Mouse (Mus musculus) layer of hippocampus, adult 2 months (tissue): ENCODE measurements around the gene Syp. TPM values are rescaled to one million over a fixed set of nuclear protein-coding genes. Genes with fewer than 3 reads are reported as not detected.

Experiments
- DNase-seq, 2 experiments: peaks; one replicate each; pipeline ENCODE4 v3.0.0; 2022; ENCODE audit warnings: low spot score in 2 of 2
- H3K27ac ChIP-seq: fragments of 200-600 bp; 2 replicates; pipeline ENCODE4 v1.8.1; 2022
- H3K4me3 ChIP-seq: fragments of 200-600 bp; 2 replicates; pipeline ENCODE4 v1.8.1; 2022; ENCODE audit warnings: mild to moderate bottlenecking
- CTCF ChIP-seq: fragments of 200-600 bp; conservative IDR thresholded peaks from 2 replicates; pipeline ENCODE4 v1.8.1; 2022; ENCODE audit warnings: antibody characterized with exemption, mild to moderate bottlenecking, moderate library complexity
- total RNA-seq, 2 experiments: library from RNA; stranded (reverse); gene quantifications; 2 replicates each; pipeline ENCODE4 v1.2.3; 2021

The Syp gene
- total RNA-seq, 2 experiments from 2014 or later, result 1,738 to 1,877 TPM

GRCm38 (mm10) chrX:7692862-7693261 is 54.6 kb downstream of the Syp start:
- no peak overlapping the region for H3K27ac ChIP-seq
- no peak overlapping the region for H3K4me3 ChIP-seq
- DNase-seq, result no peak
- TF ChIP-seq CTCF, result peak; percentile 72

DNA sequence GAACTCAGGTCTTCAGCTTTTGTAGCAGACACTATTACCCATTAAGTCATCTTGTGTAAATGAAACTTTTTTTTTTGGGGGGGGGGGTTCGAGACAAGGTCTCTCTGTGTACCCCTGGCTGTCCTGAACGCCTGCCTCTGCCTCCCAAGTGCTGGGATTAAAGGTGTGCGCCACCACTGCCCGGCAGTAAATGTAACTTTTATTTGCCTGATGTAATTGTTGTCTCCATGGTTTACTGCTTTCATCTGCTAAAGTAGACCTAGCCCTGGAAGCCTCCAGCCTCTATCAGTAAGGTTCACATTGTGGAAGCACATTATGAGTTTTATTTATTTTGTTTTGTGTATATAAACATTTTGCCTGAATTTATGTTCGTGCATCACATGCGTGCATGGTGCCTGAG is 58.2 kb downstream of the Syp start:
- DNase-seq, result no peak
- H3K27ac ChIP-seq, result peak overlapping the region; percentile 72
- TF ChIP-seq CTCF, result no peak
- peak overlapping the region; percentile 69 for H3K4me3 ChIP-seq

DNA sequence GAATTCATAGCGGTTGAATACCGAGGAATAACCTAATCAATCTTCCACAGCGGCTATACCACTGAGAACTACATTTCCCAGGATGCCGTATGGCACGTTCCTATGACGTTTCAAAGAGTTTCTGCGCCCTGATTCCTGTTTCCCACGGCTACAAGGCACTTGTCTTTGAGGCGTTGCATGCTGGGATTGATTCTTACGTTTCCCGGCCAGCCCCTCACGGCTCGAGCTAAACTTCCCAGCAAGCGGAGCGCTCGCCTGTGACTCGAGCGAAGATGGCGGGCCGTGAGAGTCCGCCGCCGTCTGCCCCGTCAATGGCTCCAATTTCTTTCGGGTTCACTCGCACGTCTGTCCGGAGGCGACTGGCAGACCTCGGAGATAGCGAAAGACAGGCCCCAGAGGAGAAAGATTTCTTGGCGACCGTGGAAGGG is 58.7 kb downstream of the Syp start, which contains the start of gene Gpkow:
TSS of gene Gpkow (plus strand) at position 178 of the 428 bp plus-strand sequence.
- TF ChIP-seq CTCF, result no peak
- DNase-seq, result peak; percentile 77 to 90
- H3K4me3 ChIP-seq, result peak within 1 kb of the TSS; percentile 69
- peak within 1 kb of the TSS; percentile 78 for H3K27ac ChIP-seq

Other genes starting within 250 kb of the Syp start
- gene Foxp3, start 64.8 kb upstream of the Syp start, total RNA-seq, result under 1 TPM in 1 of 2 experiments, not detected in 1; 0.10 TPM
- 10 to 100 TPM; 16.4 to 16.7 TPM for gene Ppp1r3f, start 64.2 kb upstream of the Syp start, total RNA-seq
- 10 to 100 TPM; 25.3 to 25.5 TPM for gene Ccdc22, start 33.0 kb upstream of the Syp start, total RNA-seq
- gene Cacna1f, start 31.4 kb upstream of the Syp start, total RNA-seq, result under 1 TPM in 1 of 2 experiments, not detected in 1; 0.08 TPM
- 1 to 10 TPM; 1.0 to 1.1 TPM for gene Prickle3, start 18.8 kb downstream of the Syp start, total RNA-seq
- 1 to 10 TPM; 4.9 to 5.4 TPM for gene Plp2, start 32.9 kb downstream of the Syp start, total RNA-seq
- under 1 TPM; 0.31 to 0.52 TPM for gene Magix, start 42.8 kb downstream of the Syp start, total RNA-seq
- gene Gpkow, start 58.7 kb downstream of the Syp start, total RNA-seq, result 10 to 100 TPM; 32.6 to 40.6 TPM
- gene Wdr45, start 75.9 kb downstream of the Syp start, total RNA-seq, result 10 to 100 TPM; 63.9 to 68.2 TPM
- not detected for gene Gm45208, start 83.8 kb downstream of the Syp start, total RNA-seq
- 100 to 1,000 TPM in 1 of 2 experiments, 10 to 100 TPM in 1; 91.6 to 102 TPM for gene Praf2, start 90.0 kb downstream of the Syp start, total RNA-seq
- 10 to 100 TPM; 14.7 to 20.6 TPM for gene Ccdc120, start 112.4 kb downstream of the Syp start, total RNA-seq
- 10 to 100 TPM; 29.0 to 35.1 TPM for gene Tfe3, start 124.1 kb downstream of the Syp start, total RNA-seq
- gene Gripap1, start 151.3 kb downstream of the Syp start, total RNA-seq, result 100 to 1,000 TPM; 105 to 108 TPM
- 1 to 10 TPM; 9.5 to 9.7 TPM for gene Kcnd1, start 183.8 kb downstream of the Syp start, total RNA-seq
- gene Otud5, start 202.9 kb downstream of the Syp start, total RNA-seq, result 10 to 100 TPM; 82.6 to 83.8 TPM
- gene Pim2, start 239.8 kb downstream of the Syp start, total RNA-seq, result 10 to 100 TPM; 53.0 to 54.6 TPM
- gene Slc35a2, start 245.6 kb downstream of the Syp start, total RNA-seq, result 10 to 100 TPM; 36.0 to 40.5 TPM